ENCODE assay signal across 25 mouse cellular contexts in genomic region chr12:54154771-54155170, GRCm38 (mm10).
"Had no signal": no experiment of that assay in that cellular context is flagged by ENCODE, and none has a peak within 500 bp of the region (broad histone marks: within the 10 kb centered on the region; RNA-seq: fewer than 3 reads in every experiment).

No protein-coding gene starts in this region.

- H3K9ac ChIP-seq: forebrain, embryonic 15.5 days; forebrain, postnatal 0 days; heart, embryonic 13.5 days; heart, embryonic 15.5 days; hindbrain, embryonic 13.5 days; hindbrain, embryonic 15.5 days; kidney, embryonic 15.5 days; limb, embryonic 13.5 days; limb, embryonic 15.5 days had no signal

- H3K4me1 ChIP-seq: forebrain, embryonic 15.5 days; heart, embryonic 13.5 days; heart, embryonic 15.5 days; hindbrain, embryonic 13.5 days; hindbrain, embryonic 15.5 days; limb, embryonic 13.5 days; limb, embryonic 15.5 days had no signal

- ATAC-seq: forebrain, embryonic 15.5 days; forebrain, postnatal 0 days; hindbrain, postnatal 0 days had no signal

- H3K4me3 ChIP-seq: forebrain, embryonic 15.5 days; heart, adult 2 months; heart, embryonic 13.5 days; heart, embryonic 15.5 days; hindbrain, embryonic 13.5 days; hindbrain, embryonic 15.5 days; kidney, embryonic 15.5 days; limb, embryonic 13.5 days; limb, embryonic 15.5 days had no signal

- H3K9me3 ChIP-seq: forebrain, embryonic 15.5 days; heart, embryonic 15.5 days; hindbrain, embryonic 15.5 days had no signal

- H3K4me2 ChIP-seq: forebrain, embryonic 15.5 days; heart, embryonic 11.5 days; heart, embryonic 13.5 days; heart, embryonic 15.5 days; hindbrain, embryonic 13.5 days; hindbrain, embryonic 15.5 days; kidney, embryonic 15.5 days; limb, embryonic 13.5 days; limb, embryonic 15.5 days had no signal

- H3K27me3 ChIP-seq: forebrain, embryonic 15.5 days; heart, embryonic 13.5 days; heart, embryonic 15.5 days; hindbrain, embryonic 13.5 days; hindbrain, embryonic 15.5 days; limb, embryonic 13.5 days; limb, embryonic 15.5 days had no signal

- DNase-seq: forebrain, postnatal 0 days; gastrocnemius, postnatal 14 days; gastrocnemius, postnatal 36 days; heart, adult 11 months; heart, adult 2 months; heart, postnatal 14 days; heart, postnatal 36 days; kidney, adult 11 months; kidney, adult 2 months; kidney, adult 9 months; kidney, postnatal 25 days; layer of hippocampus, adult 9-11 months; layer of hippocampus, postnatal 36 days; left cerebral cortex, postnatal 4 days had no signal

- H3K36me3 ChIP-seq: forebrain, embryonic 15.5 days; heart, embryonic 13.5 days; heart, embryonic 15.5 days; hindbrain, embryonic 13.5 days; hindbrain, embryonic 15.5 days; kidney, embryonic 15.5 days; limb, embryonic 13.5 days; limb, embryonic 15.5 days had no signal

- H3K27ac ChIP-seq: forebrain, embryonic 15.5 days; heart, adult 2 months; heart, embryonic 13.5 days; heart, embryonic 15.5 days; hindbrain, embryonic 13.5 days; hindbrain, embryonic 15.5 days; hindbrain, postnatal 0 days; kidney, embryonic 15.5 days; kidney, postnatal 0 days; limb, embryonic 13.5 days; limb, embryonic 15.5 days had no signal
